Mouse (Mus musculus) right cerebral cortex, adult 18-20 months (tissue): ENCODE measurements around the gene Psme3.

Experiments used
- DNase-seq: peaks from one replicate; pipeline ENCODE4 v3.0.0; 2022; ENCODE audit warnings: mixed read lengths

Gene Psme3

DNA sequence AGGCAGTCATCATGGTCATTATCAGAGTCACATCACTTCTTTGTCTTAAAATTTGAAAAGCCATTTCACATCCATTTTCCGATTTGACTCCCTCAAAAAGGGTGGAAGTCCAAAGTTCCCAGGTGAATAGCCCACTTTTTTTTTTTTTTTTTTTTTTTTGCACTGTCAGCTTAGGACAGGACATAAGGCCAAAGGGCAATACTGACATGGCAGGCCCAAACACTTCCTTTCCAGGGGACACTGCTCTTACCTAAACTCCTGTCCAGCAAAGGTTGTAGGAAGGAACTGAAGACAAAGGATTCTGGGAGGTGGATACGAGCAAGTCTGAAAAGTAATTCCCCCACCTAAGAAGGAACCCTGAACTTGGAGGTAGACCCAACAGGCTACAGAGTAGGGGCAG, 39.9 kb downstream of the Psme3 start:
- no peak for DNase-seq

DNA sequence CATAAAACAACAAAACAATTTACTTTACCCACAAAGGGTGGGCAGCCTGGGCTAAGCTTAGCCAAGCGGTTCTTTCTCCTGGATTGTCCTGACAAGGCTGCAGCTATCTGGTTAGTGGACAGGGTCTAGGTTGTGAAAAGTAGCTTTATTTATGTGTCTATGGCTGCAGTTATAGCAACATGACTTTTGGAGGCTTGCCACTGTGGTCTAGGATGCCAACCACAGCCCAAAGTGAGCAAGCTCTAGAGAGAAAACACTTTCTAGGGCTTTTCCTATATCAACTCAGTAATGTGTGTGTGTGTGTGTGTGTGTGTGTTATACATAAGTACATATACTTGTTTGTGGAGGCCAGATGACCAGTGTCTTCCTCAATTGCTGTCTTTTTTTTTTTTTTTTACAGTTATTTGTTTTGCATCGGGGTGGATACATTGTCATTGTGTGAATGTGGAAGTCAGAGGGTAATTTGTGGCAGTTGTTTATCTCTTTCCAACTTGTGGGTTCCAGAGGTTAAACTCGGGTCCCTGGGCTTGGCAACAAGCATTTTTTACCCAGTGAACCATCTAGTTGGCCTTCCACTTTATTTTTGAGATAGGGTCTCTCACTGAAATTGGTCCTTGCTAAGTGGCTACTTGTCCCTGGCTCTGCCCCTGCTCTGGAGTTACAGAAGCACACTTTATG, 41.6 kb downstream of the Psme3 start:
- DNase-seq = no peak

DNA sequence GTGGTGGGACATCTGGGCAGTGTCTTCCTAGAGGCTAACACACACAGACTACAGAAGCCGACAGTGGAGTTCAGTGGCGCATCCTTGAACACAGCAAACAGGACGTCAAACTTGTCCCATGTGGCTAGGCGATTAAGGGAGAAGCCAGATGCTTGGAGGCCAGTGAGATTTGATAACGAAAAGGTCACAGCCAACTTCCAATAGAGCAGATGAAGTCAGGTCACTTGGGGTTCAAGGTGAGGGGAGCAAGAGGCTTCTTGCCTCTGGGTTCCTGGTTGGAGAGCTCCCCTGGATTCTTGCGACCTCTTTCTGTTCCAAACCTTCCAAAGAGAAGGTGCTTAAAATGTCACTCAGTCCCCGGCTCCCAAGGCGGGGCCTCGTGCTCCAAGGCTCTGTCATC, 43.8 kb downstream of the Psme3 start:
- DNase-seq = no peak

DNA sequence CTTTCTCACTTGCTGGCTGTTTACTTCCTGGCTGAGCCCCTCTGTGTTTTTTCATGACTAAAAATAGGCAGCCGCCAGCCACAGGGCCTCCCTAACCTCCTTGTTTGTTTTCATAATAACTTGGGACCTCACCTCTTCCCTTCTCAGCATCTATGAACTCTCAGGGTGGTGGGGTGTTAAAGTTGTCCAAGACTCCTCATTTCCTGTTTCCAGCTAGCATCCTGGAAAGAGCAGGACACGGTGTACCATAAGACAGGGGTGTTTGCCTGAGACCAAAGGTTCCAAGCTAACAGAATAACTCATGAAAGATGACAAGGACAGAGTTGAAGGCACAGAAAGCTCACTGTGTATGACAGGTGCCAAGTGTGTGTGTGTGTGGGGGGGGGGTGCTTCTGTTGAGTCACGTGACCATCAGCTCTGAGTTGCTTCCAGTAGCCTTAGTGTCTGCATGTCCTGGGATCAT, 44.7 kb downstream of the Psme3 start:
- DNase-seq = no peak

DNA sequence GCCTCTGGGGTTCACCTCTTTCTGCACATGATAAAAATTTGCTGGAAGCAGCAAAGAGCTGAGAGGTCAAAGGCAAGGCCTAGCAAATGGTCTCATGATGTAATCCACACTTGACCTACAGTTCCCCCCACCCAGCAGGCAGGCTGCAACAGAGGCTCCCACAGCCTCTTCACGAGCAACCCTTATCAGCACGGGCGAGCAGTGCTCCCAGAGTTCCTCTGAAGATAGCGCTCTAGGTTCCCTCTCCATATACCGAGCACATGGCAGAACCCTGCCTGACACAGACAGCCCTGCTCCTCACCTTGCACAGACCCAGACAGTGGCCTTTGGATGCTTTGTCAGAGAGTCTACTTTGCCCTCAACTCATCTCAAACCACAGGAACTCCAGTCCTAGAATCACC, 48.5 kb downstream of the Psme3 start:
- no peak for DNase-seq

DNA sequence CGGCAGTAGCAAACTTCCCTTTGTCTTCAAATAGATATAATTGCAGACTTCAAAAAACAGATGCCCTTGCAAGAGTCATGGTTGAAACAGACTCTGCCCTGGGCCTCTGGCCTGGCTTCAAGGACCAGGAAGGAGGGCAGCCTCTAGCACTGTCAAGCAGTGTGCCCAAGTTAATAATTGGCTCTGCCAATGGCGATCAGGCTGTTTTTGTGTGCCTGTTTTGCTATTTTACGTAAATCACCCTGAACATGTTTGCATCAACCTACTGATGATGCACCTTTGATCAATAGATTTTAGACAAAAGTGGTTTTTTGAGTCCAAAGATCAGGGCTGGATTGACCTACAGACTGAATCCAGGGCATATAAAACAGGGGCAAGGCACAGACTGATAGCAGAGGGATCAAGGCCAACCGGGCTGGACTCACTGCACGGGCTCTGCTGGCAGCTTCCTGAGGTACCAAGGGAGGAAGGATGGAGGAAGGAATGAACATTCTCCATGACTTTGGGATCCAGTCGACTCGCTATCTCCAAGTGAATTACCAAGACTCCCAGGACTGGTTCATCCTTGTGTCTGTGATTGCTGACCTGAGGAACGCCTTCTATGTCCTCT, 51.4 kb downstream of the Psme3 start, which contains the start of gene G6pc:
TSS of gene G6pc (plus strand) at position 236 of the 610 bp plus-strand sequence.
- DNase-seq = no peak

DNA sequence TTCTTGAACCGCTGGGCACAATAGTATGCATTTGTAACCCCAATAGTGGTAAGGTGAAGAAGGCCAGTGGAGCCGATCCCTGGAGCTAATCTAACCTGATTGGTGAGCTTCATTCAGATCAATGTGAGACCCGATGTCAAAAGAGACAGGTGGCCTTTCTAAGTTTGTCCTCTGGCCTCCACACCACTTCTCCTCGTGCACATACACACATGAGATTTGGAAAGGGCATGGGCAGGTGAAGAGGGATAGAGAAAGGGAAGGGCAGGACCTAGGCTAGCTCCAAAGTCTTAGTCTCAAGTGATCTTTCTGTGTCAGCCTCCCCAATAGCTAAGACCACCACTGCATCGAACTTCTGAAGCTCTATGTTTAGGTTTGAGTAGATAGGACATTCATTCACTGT, 54.1 kb downstream of the Psme3 start:
- no peak for DNase-seq
